Mouse (Mus musculus) ES-Bruce4 (cell line): ENCODE results near the gene Adgrl1. TPM values are rescaled to one million over a fixed set of nuclear protein-coding genes. Genes with fewer than 3 reads are reported as not detected.

Experiments used
- H3K27ac ChIP-seq: 2 replicates; pipeline ENCODE4 v1.5.1; 2012; ENCODE audit warnings: low read length, inconsistent platforms; ENCODE audit not compliant: insufficient read depth
- H3K27me3 ChIP-seq: 2 replicates; pipeline ENCODE4 v1.6.1; 2012; ENCODE audit warnings: mild to moderate bottlenecking, low read length, inconsistent platforms; ENCODE audit not compliant: control insufficient read depth, poor library complexity, insufficient read depth, severe bottlenecking
- H3K36me3 ChIP-seq: 2 replicates; pipeline ENCODE4 v1.6.1; 2012; ENCODE audit warnings: inconsistent platforms, mild to moderate bottlenecking, low read length, moderate library complexity; ENCODE audit not compliant: control insufficient read depth, poor library complexity, insufficient read depth, severe bottlenecking
- H3K4me1 ChIP-seq: one replicate; pipeline ENCODE4 v1.8.1; 2011; ENCODE audit warnings: low read length; ENCODE audit not compliant: control insufficient read depth, insufficient read depth
- H3K4me3 ChIP-seq: 2 replicates; pipeline ENCODE4 v1.5.1; 2011; ENCODE audit warnings: low read depth, mild to moderate bottlenecking, low read length
- H3K9ac ChIP-seq: 2 replicates; pipeline ENCODE4 v1.6.1; 2012; ENCODE audit warnings: low read depth, mild to moderate bottlenecking, inconsistent platforms; ENCODE audit not compliant: poor library complexity, severe bottlenecking
- H3K9me3 ChIP-seq: replicated peaks from 2 replicates; pipeline ENCODE4 v1.6.1; 2012; ENCODE audit warnings: mild to moderate bottlenecking, low read length, inconsistent platforms; ENCODE audit not compliant: control insufficient read depth, poor library complexity, insufficient read depth, severe bottlenecking
- CTCF ChIP-seq: IDR thresholded peaks from one replicate; pipeline ENCODE4 v1.8.1; 2011; ENCODE audit warnings: low read depth, low read length
- EP300 ChIP-seq: IDR thresholded peaks from 2 replicates; pipeline ENCODE4 v1.6.1; 2011; ENCODE audit warnings: low read depth, low read length; ENCODE audit not compliant: insufficient read depth
- POLR2A ChIP-seq: IDR thresholded peaks from one replicate; pipeline ENCODE4 v1.8.1; 2011; ENCODE audit warnings: low read length; ENCODE audit not compliant: insufficient read depth
- polyA plus RNA-seq: library from polyadenylated mRNA; stranded (reverse); fragments of >200 nt; gene quantifications from 2 replicates; pipeline ENCODE4 v1.2.4, GENCODE M21; 2011; ENCODE audit warnings: low read depth; ENCODE audit not compliant: missing spikeins, insufficient read depth, insufficient read length

Gene Adgrl1
- polyA plus RNA-seq, 1 experiment: 64.7 TPM

- no peaks in the 10 kb centered on the region for H3K4me1 ChIP-seq
- H3K27me3 ChIP-seq: no peaks in the 10 kb centered on the region
- peak; percentile 36 for TF ChIP-seq CTCF
- no peak for TF ChIP-seq POLR2A
- no peak for TF ChIP-seq EP300
- no peak overlapping the region for H3K27ac ChIP-seq
- H3K9me3 ChIP-seq: no peaks in the 10 kb centered on the region
- no peak overlapping the region for H3K9ac ChIP-seq
- no peak overlapping the region for H3K4me3 ChIP-seq
- peaks cover 2% of the 10 kb centered on the region; the same call in 1 of the 2 replicates for H3K36me3 ChIP-seq
These were observed 76.3 kb downstream of the Adgrl1 start for GRCm38 (mm10) chr8:83976101-83976630.

GRCm38 (mm10) chr8:83976779-83977350 lies 77.0 kb downstream of the Adgrl1 start:
- TF ChIP-seq CTCF (no peak), EP300 (no peak), POLR2A (no peak)
- Histone ChIP-seq H3K4me1 (no peaks in the 10 kb centered on the region), H3K27me3 (no peaks in the 10 kb centered on the region), H3K27ac (no peak overlapping the region), H3K9me3 (no peaks in the 10 kb centered on the region), H3K36me3 (peaks cover 5% of the 10 kb centered on the region; the same call in 1 of the 2 replicates), H3K9ac (no peak overlapping the region), H3K4me3 (no peak overlapping the region)

GRCm38 (mm10) chr8:83977646-83978045 lies 77.7 kb downstream of the Adgrl1 start:
- H3K27me3 ChIP-seq: no peaks in the 10 kb centered on the region
- TF ChIP-seq CTCF (no peak), EP300 (no peak), POLR2A (no peak)
- H3K4me3 ChIP-seq: no peak overlapping the region
- no peaks in the 10 kb centered on the region for H3K4me1 ChIP-seq
- H3K9ac ChIP-seq: no peak overlapping the region
- H3K27ac ChIP-seq: no peak overlapping the region
- peaks cover 5% of the 10 kb centered on the region; the same call in 1 of the 2 replicates for H3K36me3 ChIP-seq
- H3K9me3 ChIP-seq: no peaks in the 10 kb centered on the region

- no peak overlapping the region for H3K4me3 ChIP-seq
- no peaks in the 10 kb centered on the region for H3K9me3 ChIP-seq
- H3K27me3 ChIP-seq: no peaks in the 10 kb centered on the region
- peaks cover 5% of the 10 kb centered on the region; the same call in 1 of the 2 replicates for H3K36me3 ChIP-seq
- H3K9ac ChIP-seq: no peak overlapping the region
- TF ChIP-seq POLR2A (no peak), EP300 (no peak), CTCF (no peak)
- H3K27ac ChIP-seq: no peak overlapping the region
- no peaks in the 10 kb centered on the region for H3K4me1 ChIP-seq
These were observed 78.3 kb downstream of the Adgrl1 start for GRCm38 (mm10) chr8:83978200-83978599.

GRCm38 (mm10) chr8:83980250-83980649 lies 80.3 kb downstream of the Adgrl1 start:
- H3K4me1 ChIP-seq: no peaks in the 10 kb centered on the region
- H3K9ac ChIP-seq: no peak overlapping the region
- no peak overlapping the region for H3K4me3 ChIP-seq
- H3K27me3 ChIP-seq: no peaks in the 10 kb centered on the region
- no peak for TF ChIP-seq POLR2A
- TF ChIP-seq CTCF: no peak
- TF ChIP-seq EP300: no peak
- no peaks in the 10 kb centered on the region for H3K9me3 ChIP-seq
- peaks cover 5% of the 10 kb centered on the region; the same call in 1 of the 2 replicates for H3K36me3 ChIP-seq
- H3K27ac ChIP-seq: no peak overlapping the region

GRCm38 (mm10) chr8:83980845-83981244 lies 80.9 kb downstream of the Adgrl1 start:
- no peak overlapping the region for H3K9ac ChIP-seq
- H3K9me3 ChIP-seq: no peaks in the 10 kb centered on the region
- no peaks in the 10 kb centered on the region for H3K4me1 ChIP-seq
- no peak overlapping the region for H3K27ac ChIP-seq
- H3K36me3 ChIP-seq: peaks cover 5% of the 10 kb centered on the region; the same call in 1 of the 2 replicates
- no peak for TF ChIP-seq CTCF
- no peak for TF ChIP-seq EP300
- TF ChIP-seq POLR2A: no peak
- H3K4me3 ChIP-seq: no peak overlapping the region
- H3K27me3 ChIP-seq: no peaks in the 10 kb centered on the region
